Mouse (Mus musculus) Patski (cell line): ENCODE results near the gene Mapk8ip1. TPM values are rescaled to one million over a fixed set of nuclear protein-coding genes. Genes with fewer than 3 reads are reported as not detected.
A peak's percentile ranks its signal among the peaks of the same experiment; 100 is the strongest.

Experiments
- ATAC-seq: fragments of 100-300 bp; one replicate; pipeline ENCODE4 v1.8.0; 2021
- CTCF ChIA-PET: fragments of 350-600 bp; sonication (Branson Sonifier 250); formaldehyde crosslinking; loops from one replicate; lab custom pipeline; 2022; ENCODE audit warnings: inconsistent platforms; lab: Charles Lee
- POLR2A ChIA-PET: fragments of 350-600 bp; sonication (Branson Sonifier 250); formaldehyde crosslinking; loops from one replicate; lab custom pipeline; 2022; ENCODE audit warnings: antibody characterized with exemption, inconsistent platforms; lab: Charles Lee
- DNase-seq: peaks from one replicate; pipeline ENCODE4 v3.0.0-alpha.2; 2011; ENCODE audit warnings: low read depth, low spot score
- H3K27me3 ChIP-seq: fragments of 371-371 bp; one replicate; pipeline ENCODE4 v1.5.1; 2021
- CTCF ChIP-seq: fragments of 100-300 bp; IDR thresholded peaks from one replicate; pipeline ENCODE4 v1.5.1; 2021
- in situ Hi-C: fragments of 300-500 bp; cut with MboI; formaldehyde crosslinking; loops from 3 replicates; pipeline ENCODE4 v1.11.1; 2018; ENCODE audit warnings: low pct_unique_long_range_greater_than_20kb, mixed read lengths
- polyA plus RNA-seq: library from polyadenylated mRNA; unstranded; gene quantifications from one replicate; pipeline ENCODE4 v1.2.3, GENCODE M21; 2021

The Mapk8ip1 gene
- polyA plus RNA-seq, 1 experiment from 2014 or later, result 48.1 TPM

- in situ Hi-C loops, result no loop called here
- POLR2A ChIA-PET, result no interaction called here
- no peak for TF ChIP-seq CTCF
- DNase-seq (no peak), ATAC-seq (no peak)
- peaks cover 4% of the 10 kb centered on the region for H3K27me3 ChIP-seq
- CTCF ChIA-PET, result no interaction called here
Observed at GRCm38 (mm10) chr2:92392318-92393264, 8.5 kb downstream of the Mapk8ip1 start.

GRCm38 (mm10) chr2:92391703-92392317 lies 9.3 kb downstream of the Mapk8ip1 start:
- H3K27me3 ChIP-seq, result peaks cover 4% of the 10 kb centered on the region
- CTCF ChIA-PET, result no interaction called here
- DNase-seq (no peak), ATAC-seq (no peak)
- POLR2A ChIA-PET, result no interaction called here
- TF ChIP-seq CTCF, result no peak
- in situ Hi-C loops, result no loop called here

GRCm38 (mm10) chr2:92391116-92391515 lies 9.9 kb downstream of the Mapk8ip1 start:
- peaks cover 4% of the 10 kb centered on the region for H3K27me3 ChIP-seq
- TF ChIP-seq CTCF, result no peak
- POLR2A ChIA-PET, result no interaction called here
- no peak for ATAC-seq
- in situ Hi-C loops, result no loop called here
- no peak for DNase-seq
- CTCF ChIA-PET, result no interaction called here

- ChIA-PET CTCF (interaction anchor here (1.3 kb wide), 1 partner anchor 31 kb away, joined by 3 read pairs; no protein-coding TSS in a partner anchor), POLR2A (interaction anchor here (0.7 to 2.5 kb wide), 3 partner anchors 33 to 376 kb away, joined by 3 to 18 read pairs (median 3); partner anchors contain the start of gene Cry2)
- no peak for TF ChIP-seq CTCF
- in situ Hi-C loops, result no loop called here
- DNase-seq, result no peak
- H3K27me3 ChIP-seq, result peaks cover 4% of the 10 kb centered on the region
- ATAC-seq, result no peak
Observed at GRCm38 (mm10) chr2:92390206-92390930, 10.7 kb downstream of the Mapk8ip1 start.

GRCm38 (mm10) chr2:92389645-92390044 lies 11.4 kb downstream of the Mapk8ip1 start:
- in situ Hi-C loops, result no loop called here
- H3K27me3 ChIP-seq, result peaks cover 4% of the 10 kb centered on the region
- peak; percentile 2 for ATAC-seq
- no peak for TF ChIP-seq CTCF
- DNase-seq, result no peak
- ChIA-PET CTCF (interaction anchor here (1.3 kb wide), 1 partner anchor 32 kb away, joined by 3 read pairs; no protein-coding TSS in a partner anchor), POLR2A (interaction anchor here (0.7 to 2.5 kb wide), 4 partner anchors 16 to 375 kb away, joined by 3 to 18 read pairs (median 3); partner anchors contain the start of gene Cry2)

- in situ Hi-C loops, result no loop called here
- peaks cover 4% of the 10 kb centered on the region for H3K27me3 ChIP-seq
- TF ChIP-seq CTCF, result no peak
- ATAC-seq (peak; percentile 63), DNase-seq (peak; percentile 72)
- ChIA-PET CTCF (interaction anchor here (1.3 kb wide), 1 partner anchor 33 kb away, joined by 3 read pairs; no protein-coding TSS in a partner anchor), POLR2A (interaction anchor here (1.4 to 2.5 kb wide), 4 partner anchors 14 to 43 kb away, joined by 3 to 18 read pairs (median 4); partner anchors contain the start of gene Cry2)
Observed at GRCm38 (mm10) chr2:92388891-92389641, 12.0 kb downstream of the Mapk8ip1 start.

- no peaks in the 10 kb centered on the region for H3K27me3 ChIP-seq
- no peak for TF ChIP-seq CTCF
- DNase-seq (no peak), ATAC-seq (no peak)
- POLR2A ChIA-PET, result interaction anchor here (1.4 to 2.5 kb wide), 4 partner anchors 13 to 44 kb away, joined by 3 to 18 read pairs (median 4); partner anchors contain the start of gene Cry2
- CTCF ChIA-PET, result no interaction called here
- in situ Hi-C loops, result no loop called here
Observed at GRCm38 (mm10) chr2:92388081-92388517, 13.0 kb downstream of the Mapk8ip1 start.

GRCm38 (mm10) chr2:92387646-92388045 lies 13.4 kb downstream of the Mapk8ip1 start:
- POLR2A ChIA-PET, result interaction anchor here (1.4 to 2.5 kb wide), 3 partner anchors 12 to 45 kb away, joined by 4 to 18 read pairs (median 5); partner anchors contain the start of gene Cry2
- CTCF ChIA-PET, result no interaction called here
- ATAC-seq (no peak), DNase-seq (no peak)
- TF ChIP-seq CTCF, result no peak
- in situ Hi-C loops, result no loop called here
- H3K27me3 ChIP-seq, result no peaks in the 10 kb centered on the region

- in situ Hi-C loops, result no loop called here
- TF ChIP-seq CTCF, result no peak
- DNase-seq (no peak), ATAC-seq (no peak)
- POLR2A ChIA-PET, result interaction anchor here (1.3 kb wide), 1 partner anchor 46 kb away, joined by 6 read pairs; no protein-coding TSS in a partner anchor
- CTCF ChIA-PET, result no interaction called here
- H3K27me3 ChIP-seq, result no peaks in the 10 kb centered on the region
Observed at GRCm38 (mm10) chr2:92386821-92387570, 14.1 kb downstream of the Mapk8ip1 start.
